Mouse (Mus musculus) thymus, postnatal 10 days (tissue): ENCODE data around the gene Mindy4.

Source experiments
- DNase-seq, 2 experiments: peaks; one replicate each; pipeline ENCODE4 v3.0.0; 2021; ENCODE audit warnings: low spot score in 2 of 2

The Mindy4 gene

GRCm38 (mm10) chr6:55341688-55342087, 138.5 kb downstream of the Mindy4 start:
- no peak for DNase-seq

GRCm38 (mm10) chr6:55342328-55342727, 139.1 kb downstream of the Mindy4 start:
- no peak for DNase-seq

- no peak for DNase-seq
Observed at GRCm38 (mm10) chr6:55343446-55343845, 140.3 kb downstream of the Mindy4 start.

- DNase-seq, result no peak
Observed at GRCm38 (mm10) chr6:55344291-55345016, 141.3 kb downstream of the Mindy4 start.

GRCm38 (mm10) chr6:55345264-55345663, 142.1 kb downstream of the Mindy4 start:
- no peak for DNase-seq

- DNase-seq, result no peak
Observed at GRCm38 (mm10) chr6:55346491-55346890, 143.3 kb downstream of the Mindy4 start.

GRCm38 (mm10) chr6:55347711-55348571, 144.8 kb downstream of the Mindy4 start:
- no peak for DNase-seq

- no peak for DNase-seq
Observed at GRCm38 (mm10) chr6:55349231-55349630, 146.0 kb downstream of the Mindy4 start.

- DNase-seq, result no peak
Observed at GRCm38 (mm10) chr6:55350383-55350952, 147.3 kb downstream of the Mindy4 start.

GRCm38 (mm10) chr6:55351712-55352111, 148.5 kb downstream of the Mindy4 start:
- DNase-seq, result no peak

GRCm38 (mm10) chr6:55353711-55354445, 150.7 kb downstream of the Mindy4 start:
- DNase-seq, result no peak

- DNase-seq, result no peak
Observed at GRCm38 (mm10) chr6:55354456-55355117, 151.4 kb downstream of the Mindy4 start.

- DNase-seq, result no peak
Observed at GRCm38 (mm10) chr6:55355575-55355974, 152.4 kb downstream of the Mindy4 start.

- DNase-seq, result no peak
Observed at GRCm38 (mm10) chr6:55356017-55356703, 153.0 kb downstream of the Mindy4 start.

GRCm38 (mm10) chr6:55356976-55357635, 153.9 kb downstream of the Mindy4 start:
- no peak for DNase-seq

- DNase-seq, result no peak
Observed at GRCm38 (mm10) chr6:55357636-55358031, 154.5 kb downstream of the Mindy4 start.

- DNase-seq, result peak in 1 of 2 experiments; percentile 19
Observed at GRCm38 (mm10) chr6:55358731-55359143, 155.6 kb downstream of the Mindy4 start.

- DNase-seq, result no peak
Observed at GRCm38 (mm10) chr6:55362663-55363062, 159.5 kb downstream of the Mindy4 start.

- no peak for DNase-seq
Observed at GRCm38 (mm10) chr6:55367126-55367525, 163.9 kb downstream of the Mindy4 start.
